Mouse (Mus musculus) embryonic facial prominence, embryonic 14.5 days (tissue): ENCODE results near the gene Kcnj15. TPM values are rescaled to one million over a fixed set of nuclear protein-coding genes. Genes with fewer than 3 reads are reported as not detected.

Source experiments
- ATAC-seq: fragments of 200-750 bp; cut with Nextera tagmentation; 2 replicates; pipeline ENCODE4 v1.8.0; 2017; ENCODE audit warnings: low read depth, moderate number of reproducible peaks, moderate TSS enrichment
- DNase-seq: peaks from one replicate; pipeline ENCODE4 v3.0.0-alpha.2; 2015; ENCODE audit warnings: low spot score
- H3K27ac ChIP-seq: fragments of 300-500 bp; sonication (generic); replicated peaks from 2 replicates; pipeline ENCODE4 v1.5.1; 2014; ENCODE audit warnings: low read depth, mild to moderate bottlenecking, low read length, moderate library complexity
- H3K27me3 ChIP-seq: fragments of 300-500 bp; sonication (generic); replicated peaks from 2 replicates; pipeline ENCODE4 v1.6.1; 2014; ENCODE audit warnings: low read length; ENCODE audit not compliant: control insufficient read depth, insufficient read depth
- H3K36me3 ChIP-seq: fragments of 300-500 bp; sonication (generic); 2 replicates; pipeline ENCODE4 v1.6.1; 2014; ENCODE audit warnings: low read length, mixed read lengths; ENCODE audit not compliant: control insufficient read depth, insufficient read depth
- H3K4me1 ChIP-seq: fragments of 300-500 bp; sonication (generic); 2 replicates; pipeline ENCODE4 v1.6.1; 2014; ENCODE audit warnings: antibody characterized with exemption, low read length; ENCODE audit not compliant: control insufficient read depth, insufficient read depth
- H3K4me2 ChIP-seq: fragments of 300-500 bp; sonication (generic); 2 replicates; pipeline ENCODE4 v1.6.1; 2014; ENCODE audit warnings: low read depth, mild to moderate bottlenecking, low read length, moderate library complexity, mixed read lengths
- H3K4me3 ChIP-seq: fragments of 300-500 bp; sonication (generic); 2 replicates; pipeline ENCODE4 v1.5.1; 2014; ENCODE audit warnings: low read depth, mild to moderate bottlenecking, low read length
- H3K9ac ChIP-seq: fragments of 300-500 bp; sonication (generic); 2 replicates; pipeline ENCODE4 v1.6.1; 2014; ENCODE audit warnings: low read depth, mild to moderate bottlenecking, low read length, moderate library complexity, mixed read lengths
- H3K9me3 ChIP-seq: fragments of 300-500 bp; sonication (generic); 2 replicates; pipeline ENCODE4 v1.6.1; 2016; ENCODE audit warnings: low read length; ENCODE audit not compliant: control insufficient read depth
- WGBS: fragments of 180-500 bp; shearing (Covaris S2); extraction: QIAGEN DNeasy Blood & Tissue Kit; methylation state at CpG from one replicate; pipeline ENCODE4 v1.1.7; 2014; 5-methylcytosine and 5-hydroxymethylcytosine counted together
- polyA plus RNA-seq: library from polyadenylated mRNA; unstranded; fragments of >200 nt; fragmentation: Nextera tagmentation; extraction: Ambion mirVana; gene quantifications from 2 replicates; pipeline ENCODE4 v1.2.1, GENCODE M21; 2014

Kcnj15 gene
- polyA plus RNA-seq, 1 experiment from 2014 or later: 2.4 TPM

DNA sequence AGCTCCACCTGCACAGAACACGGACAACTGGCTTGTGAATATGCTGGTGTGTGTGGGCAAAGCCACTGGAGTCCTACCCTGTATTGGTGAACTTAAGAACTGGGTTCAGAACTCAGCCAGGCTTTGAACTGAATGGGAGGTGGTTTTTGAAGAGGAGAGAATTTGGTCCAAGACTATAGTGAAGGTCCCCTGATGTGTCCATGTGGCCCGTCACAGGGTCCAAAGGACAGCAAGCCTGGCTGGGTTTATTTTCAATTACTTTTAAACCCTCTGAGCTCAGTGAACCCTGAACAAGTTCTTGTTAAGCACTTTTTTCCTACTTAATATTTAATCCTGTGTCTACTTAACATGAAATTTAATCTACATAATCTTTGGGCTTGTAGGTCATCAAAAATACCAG, 30.3 kb downstream of the Kcnj15 start:
- 91% methylated on average over 2 of the region's 2 CpGs for WGBS
- H3K27me3 ChIP-seq: no peaks in the 10 kb centered on the region
- no peak for DNase-seq
- no peak for ATAC-seq
- H3K27ac ChIP-seq: no peak overlapping the region
- H3K9me3 ChIP-seq: no peaks in the 10 kb centered on the region
- no peak overlapping the region for H3K4me2 ChIP-seq
- no peak overlapping the region for H3K4me3 ChIP-seq
- no peak overlapping the region for H3K9ac ChIP-seq
- H3K4me1 ChIP-seq: peaks cover 12% of the 10 kb centered on the region; the same call in 1 of the 2 replicates
- no peaks in the 10 kb centered on the region for H3K36me3 ChIP-seq

GRCm38 (mm10) chr16:95289375-95289774, 32.0 kb downstream of the Kcnj15 start:
- DNase-seq (no peak), ATAC-seq (no peak)
- H3K36me3 ChIP-seq: no peaks in the 10 kb centered on the region

DNA sequence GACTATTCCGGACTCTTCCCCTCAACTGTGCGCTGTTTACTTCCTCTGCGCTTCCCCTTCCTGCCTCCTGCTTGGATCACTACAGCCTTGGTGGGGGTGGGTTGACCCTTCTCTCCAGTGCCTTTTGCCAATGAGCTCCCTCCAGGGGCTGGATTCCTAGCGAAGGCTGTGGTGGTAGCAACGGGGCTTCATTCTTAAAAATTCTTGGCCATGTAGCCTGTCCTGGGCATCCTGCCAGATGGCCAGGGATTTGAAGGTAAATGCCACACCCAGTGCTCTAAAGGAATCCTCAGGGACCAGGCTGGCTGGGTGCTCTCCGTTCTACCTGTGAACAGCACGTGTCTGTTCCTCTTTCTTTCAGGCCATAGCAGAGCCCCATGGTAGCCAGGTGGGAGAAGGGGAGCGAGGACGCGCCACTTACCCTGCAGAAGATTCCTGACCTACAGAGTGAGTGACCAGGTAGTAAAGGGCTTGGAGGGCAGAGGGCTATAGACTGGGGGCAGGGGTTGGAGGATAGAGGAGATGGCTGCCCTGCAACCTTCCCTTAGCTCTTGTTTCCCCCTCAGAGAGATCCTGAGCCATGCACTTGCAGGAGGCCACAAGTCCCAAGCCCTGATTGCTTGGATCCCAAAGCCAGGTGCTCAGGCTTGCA, 34.2 kb downstream of the Kcnj15 start:
- H3K9me3 ChIP-seq: no peaks in the 10 kb centered on the region
- no peak overlapping the region for H3K4me2 ChIP-seq
- H3K27me3 ChIP-seq: no peaks in the 10 kb centered on the region
- no peaks in the 10 kb centered on the region for H3K36me3 ChIP-seq
- peak; percentile 48 for DNase-seq
- H3K9ac ChIP-seq: no peak overlapping the region
- H3K4me3 ChIP-seq: no peak overlapping the region
- WGBS: 60% methylated on average over 10 of the region's 10 CpGs
- peak; percentile 50; the same call in 1 of the 2 replicates for ATAC-seq
- H3K27ac ChIP-seq: 0 out of 2 replicates have a peak overlapping the region, but pooled peaks have one; percentile 23
- H3K4me1 ChIP-seq: peaks cover 7% of the 10 kb centered on the region; the same call in 1 of the 2 replicates

More at GRCm38 (mm10) chr16:95289375-95289774, 32.0 kb downstream of the Kcnj15 start:
- Histone ChIP-seq H3K4me1 (peaks cover 12% of the 10 kb centered on the region; the same call in 1 of the 2 replicates), H3K4me2 (no peak overlapping the region), H3K27ac (no peak overlapping the region), H3K9me3 (no peaks in the 10 kb centered on the region), H3K9ac (no peak overlapping the region), H3K4me3 (no peak overlapping the region), H3K27me3 (no peaks in the 10 kb centered on the region)
- 72% methylated on average over 3 of the region's 3 CpGs for WGBS

DNA sequence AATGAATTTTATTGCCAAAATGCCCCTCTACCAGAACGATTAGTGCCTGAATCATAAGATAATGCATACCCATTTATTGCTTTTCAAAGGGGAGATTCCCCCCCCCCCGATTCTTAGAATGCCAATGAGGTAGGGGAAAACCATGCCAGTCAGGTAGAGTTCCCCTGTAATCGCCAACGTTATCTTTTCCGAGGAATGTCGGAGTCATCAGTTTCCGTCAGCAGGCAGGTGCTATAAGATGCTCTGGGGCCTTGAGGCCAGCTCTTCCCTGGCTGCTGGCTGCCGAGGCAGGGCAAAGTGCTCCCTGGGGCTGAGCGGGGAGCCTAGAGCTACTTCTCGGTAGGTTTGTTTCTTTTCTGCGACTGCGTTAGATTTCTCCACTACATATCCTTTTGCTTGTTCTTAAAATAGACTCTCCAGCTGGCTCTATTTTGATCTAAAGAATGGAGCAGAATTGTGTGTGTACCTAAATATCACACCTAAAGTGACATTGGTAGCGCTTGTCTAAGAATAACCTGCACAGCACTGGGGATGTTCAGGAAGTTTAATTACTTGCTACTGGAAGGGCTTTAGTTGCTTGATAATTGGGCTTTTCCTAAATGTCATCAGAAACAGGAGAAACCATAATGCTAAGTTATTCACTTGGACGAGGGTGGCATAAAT, 35.6 kb downstream of the Kcnj15 start:
- H3K4me1 ChIP-seq: peaks cover 7% of the 10 kb centered on the region; the same call in 1 of the 2 replicates
- 72% methylated on average over 14 of the region's 14 CpGs for WGBS
- no peak for DNase-seq

GRCm38 (mm10) chr16:95297651-95298050, 40.3 kb downstream of the Kcnj15 start:
- Histone ChIP-seq H3K4me2 (no peak overlapping the region), H3K27ac (no peak overlapping the region), H3K4me1 (no peaks in the 10 kb centered on the region), H3K36me3 (no peaks in the 10 kb centered on the region), H3K9ac (no peak overlapping the region), H3K27me3 (no peaks in the 10 kb centered on the region), H3K4me3 (no peak overlapping the region), H3K9me3 (no peaks in the 10 kb centered on the region)
- no peak for ATAC-seq
- no peak for DNase-seq
- 64% methylated on average over 3 of the region's 3 CpGs for whole genome bisulfite sequencing

More for the DNA sequence above, 35.6 kb downstream of the Kcnj15 start:
- no peaks in the 10 kb centered on the region for H3K36me3 ChIP-seq
- no peak overlapping the region for H3K4me2 ChIP-seq
- no peak overlapping the region for H3K4me3 ChIP-seq
- ATAC-seq: no peak
- no peak overlapping the region for H3K9ac ChIP-seq
- no peak overlapping the region for H3K27ac ChIP-seq
- H3K9me3 ChIP-seq: no peaks in the 10 kb centered on the region
- H3K27me3 ChIP-seq: no peaks in the 10 kb centered on the region

- ATAC-seq (no peak), DNase-seq (no peak)
- Histone ChIP-seq H3K9ac (no peak overlapping the region), H3K27ac (no peak overlapping the region), H3K9me3 (no peaks in the 10 kb centered on the region), H3K4me3 (no peak overlapping the region), H3K4me1 (no peaks in the 10 kb centered on the region), H3K4me2 (no peak overlapping the region), H3K27me3 (no peaks in the 10 kb centered on the region), H3K36me3 (no peaks in the 10 kb centered on the region)
- 91% methylated on average over 3 of the region's 3 CpGs for WGBS
Measured at GRCm38 (mm10) chr16:95301667-95302066, 44.3 kb downstream of the Kcnj15 start.

DNA sequence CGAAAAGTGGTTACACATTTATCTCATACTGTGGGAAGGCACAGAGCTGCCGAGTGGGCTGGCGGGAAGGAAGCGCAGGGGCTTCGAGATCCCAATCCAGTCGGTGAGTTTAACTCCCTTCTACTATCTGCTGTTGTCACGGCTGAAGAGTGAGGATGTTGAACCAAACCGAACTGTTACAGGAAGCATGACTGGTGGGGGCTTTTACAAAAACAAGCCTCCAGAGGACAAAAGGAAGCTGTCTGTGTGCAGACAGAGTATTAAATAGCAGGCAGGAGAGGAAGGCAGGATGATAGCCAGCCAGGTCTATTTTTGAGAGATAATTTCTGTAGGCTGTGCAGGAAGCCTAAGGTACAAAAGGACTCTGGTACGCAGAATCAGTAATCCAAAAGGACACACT, 46.3 kb downstream of the Kcnj15 start:
- Histone ChIP-seq H3K4me2 (no peak overlapping the region), H3K27ac (no peak overlapping the region), H3K27me3 (no peaks in the 10 kb centered on the region), H3K9me3 (no peaks in the 10 kb centered on the region), H3K4me1 (no peaks in the 10 kb centered on the region), H3K36me3 (no peaks in the 10 kb centered on the region), H3K4me3 (no peak overlapping the region), H3K9ac (no peak overlapping the region)
- DNase-seq (no peak), ATAC-seq (no peak)
- WGBS: 54% methylated on average over 9 of the region's 9 CpGs

GRCm38 (mm10) chr16:95307823-95308360, 50.5 kb downstream of the Kcnj15 start:
- Histone ChIP-seq H3K27me3 (no peaks in the 10 kb centered on the region), H3K36me3 (no peaks in the 10 kb centered on the region), H3K9ac (no peak overlapping the region), H3K9me3 (no peaks in the 10 kb centered on the region), H3K4me3 (no peak overlapping the region), H3K4me2 (no peak overlapping the region), H3K4me1 (no peaks in the 10 kb centered on the region), H3K27ac (no peak overlapping the region)
- 92% methylated on average over 3 of the region's 3 CpGs for WGBS
- no peak for DNase-seq
- no peak for ATAC-seq
